Mouse (Mus musculus) erythroblast, embryonic 14.5 days (primary cell): ENCODE results near the gene Fam122c.

Source experiments
- GATA1 ChIP-seq: IDR thresholded peaks from 2 replicates; pipeline ENCODE4 v1.6.1; 2012; ENCODE audit warnings: low read length, inconsistent platforms, mixed read lengths
- TAL1 ChIP-seq: IDR thresholded peaks from 3 replicates; pipeline ENCODE4 v1.6.1; 2012; ENCODE audit warnings: low read length, inconsistent platforms, mixed read lengths

DNA sequence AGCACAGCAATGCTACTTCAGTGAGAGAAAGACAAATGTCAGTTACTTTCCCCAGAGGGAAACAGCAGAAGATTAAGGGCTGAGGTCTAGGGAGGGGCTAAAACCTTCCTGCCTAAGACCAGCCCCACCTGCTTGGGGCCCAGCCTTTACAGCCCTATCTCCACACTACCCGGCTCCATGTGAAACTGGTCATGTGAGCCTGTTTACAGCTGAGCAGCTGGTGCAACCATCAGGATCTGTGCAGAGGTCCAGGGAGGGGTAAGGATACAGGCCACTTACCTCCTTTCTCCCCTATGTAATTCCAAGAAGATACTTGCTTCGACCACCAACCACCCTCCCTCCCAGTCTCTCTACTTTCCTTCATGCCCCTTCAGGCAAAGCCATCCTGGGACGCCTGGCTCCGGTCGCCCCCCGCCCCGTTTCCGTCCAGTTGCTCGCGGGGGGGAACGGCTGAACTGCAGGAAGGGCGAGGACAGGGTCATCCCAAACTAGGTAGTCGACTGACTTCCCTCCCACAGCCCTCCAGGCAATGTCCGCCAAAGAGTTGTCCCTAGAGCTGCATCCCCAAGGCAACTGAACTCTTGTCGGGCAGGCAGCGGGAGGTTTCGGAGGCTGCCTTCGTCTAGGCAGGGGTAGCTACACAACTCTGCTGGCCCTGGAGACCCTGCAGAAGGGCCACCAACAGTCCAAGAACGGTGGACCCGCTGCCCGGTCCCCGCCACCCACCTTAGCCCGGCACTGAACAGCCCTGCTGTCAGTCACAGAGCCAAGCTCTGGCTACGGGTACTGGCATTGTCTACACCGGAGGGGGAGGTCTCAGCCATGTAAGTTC lies 96.5 kb downstream of the Fam122c start:
- peak; percentile 39; the same call in 1 of the 2 replicates for TF ChIP-seq GATA1
- no peak for TF ChIP-seq TAL1
